Mouse (Mus musculus) small intestine, adult 2 months (tissue): Measurements from ENCODE around the gene Tmod2. TPM values are rescaled to one million over a fixed set of nuclear protein-coding genes. Genes with fewer than 3 reads are reported as not detected.
"Not testable (repeated sequence)": the region's sequence is repeated elsewhere in the genome, so short reads cannot be mapped to it uniquely, and the experiment has no call there.

Experiments
- H3K27ac ChIP-seq: fragments of 200-500 bp; 2 replicates; pipeline ENCODE4 v1.5.1; 2012; ENCODE audit warnings: low read depth, low read length, control low read depth, inconsistent platforms; ENCODE audit not compliant: insufficient read depth
- H3K27me3 ChIP-seq: fragments of 200-500 bp; 2 replicates; pipeline ENCODE4 v1.6.1; 2012; ENCODE audit warnings: mild to moderate bottlenecking, moderate library complexity, low read length, inconsistent platforms; ENCODE audit not compliant: control insufficient read depth, insufficient read depth
- H3K36me3 ChIP-seq: fragments of 200-500 bp; 2 replicates; pipeline ENCODE4 v1.6.1; 2012; ENCODE audit warnings: mild to moderate bottlenecking, low read length, control low read depth, inconsistent platforms; ENCODE audit not compliant: control insufficient read depth, insufficient read depth
- H3K4me1 ChIP-seq: fragments of 200-500 bp; 2 replicates; pipeline ENCODE4 v1.6.1; 2012; ENCODE audit warnings: low read length, inconsistent platforms, mixed read lengths; ENCODE audit not compliant: control insufficient read depth, insufficient read depth, insufficient read length
- H3K4me3 ChIP-seq: fragments of 200-500 bp; 2 replicates; pipeline ENCODE4 v1.5.1; 2012; ENCODE audit warnings: low read depth, mild to moderate bottlenecking, control low read depth, inconsistent platforms, low read length, moderate library complexity
- CTCF ChIP-seq: fragments of 200-500 bp; IDR thresholded peaks from 2 replicates; pipeline ENCODE4 v1.5.1; 2012; ENCODE audit warnings: low read depth, mild to moderate bottlenecking, control low read depth, inconsistent platforms, low read length, moderate library complexity, mixed read lengths; ENCODE audit not compliant: insufficient replicate concordance, insufficient read length; ENCODE audit errors: extremely low read depth
- POLR2A ChIP-seq: fragments of 200-500 bp; IDR thresholded peaks from 2 replicates; pipeline ENCODE4 v1.6.1; 2012; ENCODE audit warnings: low read depth, mild to moderate bottlenecking, control low read depth, inconsistent platforms, low read length, moderate library complexity
- WGBS: fragments of 180-500 bp; shearing (Covaris S2); methylation state at CpG from one replicate; pipeline ENCODE4 v1.1.7; 2018; 5-methylcytosine and 5-hydroxymethylcytosine counted together
- polyA plus RNA-seq: library from polyadenylated mRNA; depleted of rRNA; stranded (reverse); fragments of >200 nt; gene quantifications from 2 replicates; pipeline ENCODE4 v1.2.3, GENCODE M21; 2012

The Tmod2 gene
- polyA plus RNA-seq, 1 experiment: 0.42 TPM

DNA sequence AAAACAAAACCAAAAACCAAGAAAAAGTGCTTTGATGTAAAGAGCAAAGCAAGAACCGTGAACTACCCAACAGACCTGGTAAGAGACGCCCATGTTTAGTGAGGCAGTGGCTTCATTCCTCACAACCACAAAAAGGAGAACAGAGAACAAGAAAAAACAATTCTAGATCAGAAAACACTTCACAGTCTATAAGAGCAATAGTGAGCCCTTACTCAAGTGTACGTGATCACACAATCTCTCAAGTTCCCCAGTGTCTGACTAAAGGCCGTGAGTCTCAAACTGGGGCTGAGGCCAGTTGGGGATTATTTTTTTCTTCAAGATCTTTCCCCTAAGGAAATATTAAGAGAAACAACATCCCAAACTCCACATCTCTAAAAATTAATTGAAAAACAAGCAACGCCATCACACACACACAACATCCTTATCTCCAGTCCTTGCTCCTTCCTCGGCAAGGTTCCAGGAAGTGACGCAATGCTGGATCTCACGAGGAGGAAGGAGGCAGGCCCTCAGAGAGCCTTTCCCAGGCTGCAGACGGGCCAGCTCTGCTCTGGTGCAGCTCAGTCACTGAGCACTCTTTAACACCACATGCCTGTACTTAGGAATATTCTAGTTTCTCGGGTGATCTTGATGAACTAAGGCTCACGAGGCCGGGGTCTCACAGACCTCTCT, 64.1 kb downstream of the Tmod2 start:
- Histone ChIP-seq H3K4me1 (peaks cover 15% of the 10 kb centered on the region), H3K36me3 (no peaks in the 10 kb centered on the region), H3K27me3 (no peaks in the 10 kb centered on the region), H3K27ac (peak overlapping the region; percentile 65), H3K4me3 (no peak overlapping the region)
- TF ChIP-seq POLR2A (no peak), CTCF (no peak)
- 41% methylated on average over 12 of the region's 12 CpGs for WGBS

DNA sequence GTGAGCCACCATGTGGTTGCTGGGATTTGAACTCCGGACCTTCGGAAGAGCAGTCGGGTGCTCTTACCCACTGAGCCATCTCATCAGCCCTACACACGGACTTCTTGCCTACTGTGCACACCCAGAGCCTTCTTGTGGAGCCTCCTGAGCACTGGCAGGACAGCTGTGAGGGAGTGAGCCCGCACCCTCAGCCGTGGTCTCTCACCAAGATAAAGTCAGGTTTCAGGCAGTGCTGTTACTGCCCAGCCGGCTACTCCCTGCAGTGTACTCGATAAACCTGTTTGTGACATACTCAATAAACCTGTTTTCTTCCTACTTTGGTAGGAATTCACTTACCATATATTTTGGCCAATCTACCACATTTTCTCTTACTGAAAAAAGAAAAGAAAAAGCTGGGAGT, 65.6 kb downstream of the Tmod2 start:
- WGBS: 68% methylated on average over 8 of the region's 8 CpGs
- no peak overlapping the region for H3K4me3 ChIP-seq
- peaks cover 19% of the 10 kb centered on the region for H3K4me1 ChIP-seq
- no peak for TF ChIP-seq POLR2A
- no peak for TF ChIP-seq CTCF
- no peak overlapping the region for H3K27ac ChIP-seq
- no peaks in the 10 kb centered on the region for H3K27me3 ChIP-seq
- no peaks in the 10 kb centered on the region for H3K36me3 ChIP-seq

DNA sequence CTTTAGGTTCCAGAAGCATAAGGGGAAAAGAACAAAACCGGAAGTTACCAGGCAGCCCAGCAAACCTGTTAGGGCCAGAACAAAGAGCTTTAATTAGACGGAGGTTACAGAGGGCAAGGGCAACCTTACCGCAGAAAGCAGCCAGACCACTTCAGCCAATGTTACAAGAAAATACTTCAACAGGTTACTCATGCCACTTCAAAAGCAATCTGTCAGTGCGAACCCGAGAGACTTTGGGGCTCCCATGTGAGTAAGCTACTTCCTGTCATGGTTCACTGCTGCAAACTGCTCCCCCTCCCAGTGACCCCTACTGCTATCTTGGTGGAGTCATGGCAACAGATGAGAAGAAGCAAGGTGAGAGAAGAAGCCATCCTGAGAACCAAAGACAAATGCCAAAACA, 69.6 kb downstream of the Tmod2 start:
- no peaks in the 10 kb centered on the region for H3K27me3 ChIP-seq
- TF ChIP-seq CTCF (no peak), POLR2A (no peak)
- H3K27ac ChIP-seq: peak overlapping the region; percentile 16; the same call in 1 of the 2 replicates
- 40% methylated on average over 5 of the region's 5 CpGs for WGBS
- H3K4me1 ChIP-seq: peaks cover 12% of the 10 kb centered on the region
- no peak overlapping the region for H3K4me3 ChIP-seq
- H3K36me3 ChIP-seq: no peaks in the 10 kb centered on the region

DNA sequence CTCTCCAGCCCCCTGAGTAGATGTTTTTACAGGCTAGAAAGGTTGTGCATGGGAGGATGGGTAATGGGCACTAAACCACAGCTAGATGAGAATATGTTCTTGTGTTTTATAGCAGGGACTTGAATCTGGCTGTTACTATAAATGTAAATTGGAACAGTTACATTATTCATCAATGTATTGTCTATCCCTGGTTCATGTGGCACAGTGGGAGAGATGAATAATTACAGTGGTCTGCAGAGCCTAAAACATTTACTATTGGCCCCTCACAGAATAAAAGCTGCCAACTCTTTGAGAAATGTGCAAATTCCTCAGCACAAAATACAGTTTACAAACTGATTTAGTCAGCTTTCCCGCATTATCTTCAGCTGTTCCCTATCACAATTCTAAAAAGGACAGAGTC, 74.7 kb downstream of the Tmod2 start:
- H3K4me3 ChIP-seq: no peak overlapping the region
- H3K27ac ChIP-seq: no peak overlapping the region
- H3K27me3 ChIP-seq: no peaks in the 10 kb centered on the region
- TF ChIP-seq CTCF: no peak
- TF ChIP-seq POLR2A: no peak
- H3K36me3 ChIP-seq: peaks cover 3% of the 10 kb centered on the region; the same call in 1 of the 2 replicates
- peaks cover under 1% of the 10 kb centered on the region; the same call in 1 of the 2 replicates for H3K4me1 ChIP-seq
- WGBS: 76% methylated on average over 1 of the region's 1 CpGs

DNA sequence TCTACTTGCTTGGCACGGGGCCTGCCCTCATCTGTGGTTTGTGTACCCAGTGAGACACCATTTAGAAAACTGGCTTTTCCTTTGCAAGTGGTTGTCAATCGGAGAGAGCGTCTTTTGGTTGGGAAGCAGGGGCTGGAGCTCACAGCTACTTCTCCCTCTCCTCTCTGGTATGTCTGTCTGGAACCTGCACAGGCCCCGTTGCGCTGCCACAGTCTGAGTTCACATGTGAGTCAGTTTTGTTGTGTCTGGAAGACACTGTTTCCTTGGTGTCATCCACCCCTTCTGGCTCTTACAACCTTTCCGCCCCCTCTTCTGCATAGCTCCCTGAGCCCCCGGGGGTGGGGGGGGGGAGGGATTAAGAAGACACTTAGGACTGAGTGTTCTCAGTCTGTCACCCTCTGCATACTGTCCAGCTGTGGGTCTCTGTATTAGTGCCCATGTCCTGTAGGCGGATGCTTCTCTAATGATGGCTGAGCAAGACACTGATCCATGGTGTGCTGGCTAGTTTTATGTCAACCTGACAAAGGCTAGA, 76.6 kb downstream of the Tmod2 start:
- Histone ChIP-seq H3K27me3 (no peaks in the 10 kb centered on the region), H3K36me3 (peaks cover 8% of the 10 kb centered on the region), H3K4me1 (no peaks in the 10 kb centered on the region), H3K4me3 (no peak overlapping the region), H3K27ac (no peak overlapping the region)
- no peak for TF ChIP-seq POLR2A
- no peak for TF ChIP-seq CTCF
- WGBS: 89% methylated on average over 8 of the region's 8 CpGs

DNA sequence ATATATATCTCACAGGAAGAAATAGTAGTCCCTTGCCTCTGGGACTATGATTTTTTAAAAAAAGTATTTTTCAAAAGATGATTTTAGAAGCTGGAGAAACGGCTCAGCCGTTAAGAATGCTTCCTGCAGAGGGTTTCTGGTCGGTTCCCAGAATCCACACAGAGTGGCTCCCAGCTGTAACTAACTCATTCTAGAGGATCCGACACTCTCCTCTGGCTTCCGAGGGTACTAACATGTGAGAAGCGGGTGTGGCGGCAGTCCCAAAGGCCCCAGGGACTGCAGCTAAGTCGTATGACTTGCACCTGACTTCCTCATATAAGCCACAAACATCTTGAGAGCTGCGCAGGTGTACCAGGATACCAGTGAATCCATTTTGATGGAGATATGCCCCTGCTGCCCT, 78.1 kb downstream of the Tmod2 start:
- peaks cover 14% of the 10 kb centered on the region for H3K36me3 ChIP-seq
- H3K27me3 ChIP-seq, H3K27ac ChIP-seq, H3K4me3 ChIP-seq, H3K4me1 ChIP-seq: not testable (repeated sequence)
- 74% methylated on average over 9 of the region's 9 CpGs for WGBS

DNA sequence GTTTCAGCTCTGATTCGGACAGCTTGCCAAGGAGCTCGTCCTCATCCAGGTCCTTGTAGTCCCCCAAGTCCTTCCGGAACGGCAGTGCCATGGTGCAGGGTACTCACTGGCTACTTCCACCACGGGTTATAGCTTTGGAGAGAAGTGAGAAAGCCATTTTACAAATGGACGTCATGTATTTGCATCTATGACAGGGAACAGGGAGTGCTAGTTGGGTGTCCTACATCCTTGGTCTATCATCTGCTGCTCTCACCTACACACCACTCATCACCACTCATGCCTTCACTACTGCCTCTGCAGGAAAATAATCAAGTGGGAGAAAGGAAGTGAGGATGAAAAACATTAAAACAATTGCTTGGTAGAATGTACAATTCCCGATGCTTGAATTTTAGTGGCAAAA, 78.7 kb downstream of the Tmod2 start:
- no peak for TF ChIP-seq POLR2A
- TF ChIP-seq CTCF: no peak
- 86% methylated on average over 7 of the region's 7 CpGs for WGBS
- Histone ChIP-seq H3K4me3 (no peak overlapping the region), H3K4me1 (peaks cover 2% of the 10 kb centered on the region; the same call in 1 of the 2 replicates), H3K27me3 (no peaks in the 10 kb centered on the region), H3K27ac (no peak overlapping the region), H3K36me3 (peaks cover 14% of the 10 kb centered on the region)

DNA sequence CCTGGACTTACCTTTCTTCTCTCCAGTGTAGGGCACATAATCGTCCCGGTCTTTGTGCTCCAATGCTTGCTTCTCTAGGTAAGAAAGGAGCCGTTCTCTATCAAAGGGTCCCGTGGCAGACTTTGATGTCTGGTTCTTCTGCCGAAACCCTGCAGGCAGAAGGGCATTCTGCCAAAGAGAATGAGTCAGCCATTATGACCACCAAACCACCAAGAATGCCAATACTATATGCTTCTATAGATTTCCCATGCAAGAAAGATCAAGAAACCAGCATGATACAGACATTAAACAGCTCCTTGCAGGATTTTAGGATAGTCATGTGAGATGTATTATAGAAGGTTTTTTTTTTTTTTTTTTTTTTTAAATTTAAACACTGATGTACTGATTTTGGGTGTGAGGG, 81.8 kb downstream of the Tmod2 start:
- H3K4me3 ChIP-seq: no peak overlapping the region
- no peaks in the 10 kb centered on the region for H3K27me3 ChIP-seq
- H3K27ac ChIP-seq: no peak overlapping the region
- H3K36me3 ChIP-seq: peaks cover 17% of the 10 kb centered on the region
- H3K4me1 ChIP-seq: peaks cover 2% of the 10 kb centered on the region; the same call in 1 of the 2 replicates
- WGBS: 34% methylated on average over 5 of the region's 5 CpGs
- TF ChIP-seq CTCF (no peak), POLR2A (no peak)
